Mouse (Mus musculus) kidney, embryonic 14.5 days (tissue): ENCODE measurements at regions not wholly inside any gene's neighbourhood (a gene's known extent, or its start where the extent isn't known, plus 50 kb on each side); places are given as distances from the start of the nearest gene placed in this dataset.

Source experiments
- ATAC-seq: fragments of 200-750 bp; cut with Nextera tagmentation; 2 replicates; pipeline ENCODE4 v1.8.0; 2017; ENCODE audit warnings: moderate number of reproducible peaks, mild to moderate bottlenecking, moderate TSS enrichment, moderate library complexity; ENCODE audit not compliant: low FRiP score, low TSS enrichment
- H3K27ac ChIP-seq: fragments of 300-500 bp; sonication (generic); 2 replicates; pipeline ENCODE4 v1.5.1; 2014; ENCODE audit warnings: low read depth, mild to moderate bottlenecking, low read length, moderate library complexity, mixed read lengths
- H3K27me3 ChIP-seq: fragments of 300-500 bp; sonication (generic); 2 replicates; pipeline ENCODE4 v1.6.1; 2014; ENCODE audit warnings: mild to moderate bottlenecking, low read length; ENCODE audit not compliant: control insufficient read depth, insufficient read depth
- H3K36me3 ChIP-seq: fragments of 300-500 bp; sonication (generic); 2 replicates; pipeline ENCODE4 v1.6.1; 2014; ENCODE audit warnings: low read length, mixed read lengths; ENCODE audit not compliant: control insufficient read depth, insufficient read depth
- H3K4me1 ChIP-seq: fragments of 300-500 bp; sonication (generic); 2 replicates; pipeline ENCODE4 v1.6.1; 2014; ENCODE audit warnings: low read length, mixed read lengths; ENCODE audit not compliant: control insufficient read depth, insufficient read depth
- H3K4me2 ChIP-seq: fragments of 300-500 bp; sonication (generic); replicated peaks from 2 replicates; pipeline ENCODE4 v1.6.1; 2014; ENCODE audit warnings: low read depth, mild to moderate bottlenecking, low read length
- H3K4me3 ChIP-seq: fragments of 300-500 bp; sonication (generic); 2 replicates; pipeline ENCODE4 v1.5.1; 2014; ENCODE audit warnings: mild to moderate bottlenecking, low read length
- H3K9ac ChIP-seq: fragments of 300-500 bp; sonication (generic); 2 replicates; pipeline ENCODE4 v1.6.1; 2014; ENCODE audit warnings: low read depth, mild to moderate bottlenecking, low read length, moderate library complexity
- H3K9me3 ChIP-seq: fragments of 300-500 bp; sonication (generic); 2 replicates; pipeline ENCODE4 v1.6.1; 2016; ENCODE audit warnings: low read length; ENCODE audit not compliant: control insufficient read depth
- WGBS: fragments of 180-500 bp; shearing (Covaris S2); extraction: QIAGEN DNeasy Blood & Tissue Kit; methylation state at CpG from one replicate; pipeline ENCODE4 v1.1.7; 2014; 5-methylcytosine and 5-hydroxymethylcytosine counted together

DNA sequence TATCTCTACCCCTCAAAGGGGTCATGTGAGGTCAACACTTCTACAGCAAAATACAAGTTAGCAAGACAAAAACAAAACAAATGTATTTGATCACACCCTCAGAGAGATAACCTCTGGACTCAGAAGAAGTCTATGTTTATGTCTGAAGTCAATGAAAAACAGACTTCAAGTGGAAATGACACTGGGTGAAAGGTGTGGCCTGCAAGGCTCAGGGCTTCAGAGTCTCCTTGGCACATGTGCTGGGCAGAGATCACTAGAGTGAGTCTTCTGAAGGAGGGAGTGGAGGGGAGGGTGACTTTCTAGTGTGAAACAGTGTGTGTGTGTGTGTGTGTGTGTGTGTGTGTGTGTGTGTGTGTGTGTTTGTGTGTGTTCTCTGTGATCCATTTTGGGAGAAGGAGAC is 68.2 kb downstream of the Il12a start:
- Histone ChIP-seq H3K9ac (no peak overlapping the region), H3K36me3 (no peaks in the 10 kb centered on the region), H3K27ac (no peak overlapping the region; the same call in 1 of the 2 replicates), H3K4me2 (no peak overlapping the region), H3K9me3 (no peaks in the 10 kb centered on the region), H3K4me1 (peaks cover 17% of the 10 kb centered on the region), H3K4me3 (no peak overlapping the region), H3K27me3 (no peaks in the 10 kb centered on the region)
- no peak for ATAC-seq

DNA sequence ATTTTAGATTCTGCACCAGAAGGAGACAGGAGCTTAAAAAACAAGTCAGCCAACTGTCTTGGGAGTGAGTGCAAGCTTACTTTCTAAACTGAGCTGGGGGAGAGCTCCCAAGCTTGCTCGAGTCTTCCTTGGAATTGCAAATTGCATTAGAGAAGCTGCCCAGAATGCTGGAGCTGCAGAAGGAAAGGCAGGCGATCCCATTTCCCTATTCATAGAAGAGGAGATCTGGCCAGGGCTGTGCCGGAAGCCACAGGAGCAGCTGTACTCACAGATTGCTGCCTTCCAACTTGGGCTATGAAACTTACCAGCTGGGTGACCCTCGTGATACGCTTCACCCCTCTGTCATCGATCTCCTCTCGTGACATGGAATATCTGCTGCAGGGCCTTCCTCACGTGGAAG is 68.9 kb downstream of the Il12a start:
- Histone ChIP-seq H3K4me3 (no peak overlapping the region), H3K9me3 (no peaks in the 10 kb centered on the region), H3K27me3 (no peaks in the 10 kb centered on the region), H3K4me2 (no peak overlapping the region), H3K4me1 (peaks cover 17% of the 10 kb centered on the region), H3K36me3 (no peaks in the 10 kb centered on the region), H3K9ac (no peak overlapping the region), H3K27ac (no peak overlapping the region; the same call in 1 of the 2 replicates)
- 15% methylated on average over 8 of the region's 8 CpGs for WGBS
- ATAC-seq = peak; percentile 68; the same call in 1 of the 2 replicates

GRCm38 (mm10) chr3:68760806-68761205 is 70.4 kb downstream of the Il12a start:
- no peak for ATAC-seq
- no peak overlapping the region for H3K9ac ChIP-seq
- peak overlapping the region; percentile 39; the same call in 1 of the 2 replicates for H3K27ac ChIP-seq
- no peaks in the 10 kb centered on the region for H3K27me3 ChIP-seq
- peaks cover 21% of the 10 kb centered on the region for H3K4me1 ChIP-seq
- no peak overlapping the region for H3K4me2 ChIP-seq
- H3K9me3 ChIP-seq = no peaks in the 10 kb centered on the region
- H3K4me3 ChIP-seq = no peak overlapping the region
- WGBS = 69% methylated on average over 2 of the region's 2 CpGs
- H3K36me3 ChIP-seq = no peaks in the 10 kb centered on the region

DNA sequence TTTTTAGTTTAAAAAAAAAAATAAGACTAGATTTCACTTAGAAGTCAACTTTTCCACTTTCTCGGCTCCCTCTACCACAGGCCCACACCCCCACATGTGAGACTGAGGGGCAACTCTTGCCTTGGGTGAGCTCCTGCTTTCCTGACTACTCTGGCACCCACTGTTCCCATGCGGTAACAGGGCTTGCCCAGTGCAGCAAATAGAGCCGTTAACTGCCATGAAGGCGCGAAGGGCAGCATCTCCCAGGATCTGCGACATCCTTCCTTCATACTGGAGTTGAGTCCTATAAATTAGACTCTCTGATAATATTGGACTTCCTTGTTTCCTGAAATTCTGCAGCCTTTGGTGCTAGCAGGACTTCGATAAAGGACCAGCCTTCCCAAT is 70.8 kb downstream of the Il12a start:
- no peak overlapping the region for H3K4me3 ChIP-seq
- H3K27ac ChIP-seq = peak overlapping the region; percentile 39; the same call in 1 of the 2 replicates
- H3K9ac ChIP-seq = no peak overlapping the region
- WGBS = 35% methylated on average over 7 of the region's 7 CpGs
- H3K27me3 ChIP-seq = no peaks in the 10 kb centered on the region
- peaks cover 21% of the 10 kb centered on the region for H3K4me1 ChIP-seq
- no peaks in the 10 kb centered on the region for H3K36me3 ChIP-seq
- peak overlapping the region; percentile 15; the same call in 1 of the 2 replicates for H3K4me2 ChIP-seq
- ATAC-seq = no peak
- no peaks in the 10 kb centered on the region for H3K9me3 ChIP-seq

GRCm38 (mm10) chr3:68761626-68762331 is 71.3 kb downstream of the Il12a start:
- Histone ChIP-seq H3K36me3 (no peaks in the 10 kb centered on the region), H3K27ac (peak overlapping the region; percentile 62), H3K9ac (no peak overlapping the region), H3K4me3 (no peak overlapping the region), H3K27me3 (no peaks in the 10 kb centered on the region), H3K4me2 (peak overlapping the region; percentile 15; the same call in 1 of the 2 replicates), H3K4me1 (peaks cover 21% of the 10 kb centered on the region), H3K9me3 (no peaks in the 10 kb centered on the region)
- peak; percentile 82 for ATAC-seq
- WGBS = 7% methylated on average over 11 of the region's 11 CpGs

DNA sequence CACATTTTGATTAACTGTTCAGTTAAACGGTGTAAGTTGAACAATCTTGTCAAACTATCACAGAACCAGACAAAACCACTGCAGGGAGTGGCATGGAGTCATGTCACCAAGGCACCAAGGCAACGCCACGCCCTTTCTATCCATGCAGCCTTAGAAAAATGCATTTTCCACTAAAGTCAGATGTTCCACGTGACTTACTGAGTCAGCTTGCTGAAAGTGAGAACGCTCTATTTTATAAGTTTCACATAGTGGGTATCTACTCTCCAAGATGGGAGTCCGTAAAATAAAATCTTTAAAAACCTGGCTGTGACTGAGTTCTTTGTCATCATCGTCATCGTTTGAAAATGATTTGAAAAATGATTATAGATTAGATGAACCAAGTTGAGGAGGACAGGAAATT is 72.5 kb downstream of the Il12a start:
- Histone ChIP-seq H3K9ac (no peak overlapping the region), H3K27ac (peak overlapping the region; percentile 62; the same call in 1 of the 2 replicates), H3K27me3 (no peaks in the 10 kb centered on the region), H3K4me3 (no peak overlapping the region), H3K36me3 (no peaks in the 10 kb centered on the region), H3K4me1 (peaks cover 21% of the 10 kb centered on the region), H3K4me2 (no peak overlapping the region), H3K9me3 (no peaks in the 10 kb centered on the region)
- no peak for ATAC-seq
- WGBS = 86% methylated on average over 8 of the region's 8 CpGs

GRCm38 (mm10) chr3:68764336-68764735 is 73.9 kb downstream of the Il12a start:
- Histone ChIP-seq H3K4me3 (no peak overlapping the region), H3K36me3 (no peaks in the 10 kb centered on the region), H3K9me3 (no peaks in the 10 kb centered on the region), H3K4me2 (no peak overlapping the region), H3K27me3 (no peaks in the 10 kb centered on the region), H3K27ac (no peak overlapping the region), H3K9ac (no peak overlapping the region), H3K4me1 (peaks cover 21% of the 10 kb centered on the region)
- WGBS = 75% methylated on average over 3 of the region's 4 CpGs
- no peak for ATAC-seq

DNA sequence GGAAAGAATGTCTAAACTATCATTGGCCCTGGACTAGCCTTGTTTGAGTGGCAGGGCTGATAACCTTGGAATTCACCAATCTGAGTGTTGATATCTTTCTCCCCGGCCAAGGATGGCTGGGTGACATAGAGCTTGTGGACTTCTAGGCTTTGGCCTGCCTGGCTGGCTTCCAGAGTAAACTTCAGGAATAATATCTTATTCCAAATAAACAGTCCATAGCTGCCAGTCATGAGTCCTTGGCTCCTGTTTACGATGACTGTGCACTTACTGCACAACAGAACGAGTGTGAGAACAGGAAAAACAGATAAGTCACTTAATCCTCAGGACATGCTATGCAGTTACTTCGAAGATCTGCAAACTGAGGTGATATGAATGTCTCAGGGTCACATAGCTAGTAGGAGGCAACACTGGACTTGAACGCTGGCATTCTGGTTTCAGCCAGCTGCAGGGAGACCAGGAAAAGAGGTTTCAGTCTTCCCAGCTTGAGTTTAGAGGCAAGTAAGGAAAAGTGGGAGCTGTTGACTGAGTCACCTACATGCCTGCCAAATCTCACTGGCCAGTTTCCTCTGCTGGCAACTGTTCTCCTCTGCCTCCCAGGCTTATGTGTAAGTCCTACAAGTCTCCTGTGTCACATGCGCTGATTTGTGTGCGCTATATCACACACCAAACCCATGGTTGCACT is 74.6 kb downstream of the Il12a start:
- Histone ChIP-seq H3K27ac (no peak overlapping the region), H3K9ac (no peak overlapping the region), H3K9me3 (no peaks in the 10 kb centered on the region), H3K36me3 (no peaks in the 10 kb centered on the region), H3K4me3 (no peak overlapping the region), H3K4me2 (no peak overlapping the region), H3K27me3 (no peaks in the 10 kb centered on the region), H3K4me1 (peaks cover 21% of the 10 kb centered on the region)
- no peak for ATAC-seq
- WGBS = 58% methylated on average over 7 of the region's 7 CpGs

DNA sequence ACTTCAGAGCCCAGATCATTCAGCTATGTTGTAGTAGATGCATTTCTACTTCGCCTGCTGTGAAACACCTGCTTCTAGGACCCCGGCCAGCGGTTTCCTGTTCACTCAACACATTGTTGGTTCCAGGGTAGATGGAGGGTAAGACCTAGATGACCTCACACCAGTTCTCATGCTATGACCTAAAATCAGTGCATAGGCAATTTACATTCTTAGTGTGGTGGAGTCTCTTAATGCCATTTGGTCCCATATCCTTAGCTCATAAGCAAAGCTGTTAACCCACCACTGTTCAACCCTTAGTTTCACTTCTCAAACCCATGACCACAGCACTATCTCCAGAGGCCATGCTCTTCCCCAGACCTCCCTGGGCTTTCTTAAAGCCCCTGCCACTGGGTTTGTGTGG is 81.1 kb downstream of the Il12a start:
- no peaks in the 10 kb centered on the region for H3K9me3 ChIP-seq
- no peaks in the 10 kb centered on the region for H3K27me3 ChIP-seq
- no peaks in the 10 kb centered on the region for H3K4me1 ChIP-seq
- H3K27ac ChIP-seq = no peak overlapping the region
- no peak overlapping the region for H3K4me2 ChIP-seq
- WGBS = 90% methylated on average over 3 of the region's 3 CpGs
- no peak overlapping the region for H3K4me3 ChIP-seq
- no peak overlapping the region for H3K9ac ChIP-seq
- no peak for ATAC-seq
- H3K36me3 ChIP-seq = no peaks in the 10 kb centered on the region
